Mouse (Mus musculus) hindbrain, embryonic 14.5 days (tissue): ENCODE data around the gene C130050O18Rik. TPM values are rescaled to one million over a fixed set of nuclear protein-coding genes. Genes with fewer than 3 reads are reported as not detected.
A peak's percentile ranks its signal among the peaks of the same experiment; 100 is the strongest.

Experiments used
- ATAC-seq: fragments of 200-750 bp; cut with Nextera tagmentation; 2 replicates; pipeline ENCODE4 v1.8.0; 2017; ENCODE audit warnings: moderate number of reproducible peaks, mild to moderate bottlenecking, moderate TSS enrichment, moderate library complexity; ENCODE audit not compliant: low FRiP score
- DNase-seq: peaks from one replicate; pipeline ENCODE4 v3.0.0-alpha.2; 2015; ENCODE audit warnings: low spot score
- H3K27ac ChIP-seq: fragments of 300-500 bp; sonication (generic); 2 replicates; pipeline ENCODE4 v1.5.1; 2014; ENCODE audit warnings: mild to moderate bottlenecking, moderate library complexity
- H3K27me3 ChIP-seq: fragments of 300-500 bp; sonication (generic); 2 replicates; pipeline ENCODE4 v1.6.1; 2014; ENCODE audit warnings: mild to moderate bottlenecking, low read length, mixed read lengths; ENCODE audit not compliant: control insufficient read depth, insufficient read depth
- H3K36me3 ChIP-seq: fragments of 300-500 bp; sonication (generic); replicated peaks from 2 replicates; pipeline ENCODE4 v1.6.1; 2014; ENCODE audit not compliant: control insufficient read depth, insufficient read depth
- H3K4me1 ChIP-seq: fragments of 300-500 bp; sonication (generic); replicated peaks from 2 replicates; pipeline ENCODE4 v1.6.1; 2014; ENCODE audit warnings: antibody characterized with exemption, low read length, mixed read lengths; ENCODE audit not compliant: control insufficient read depth, insufficient read depth
- H3K4me2 ChIP-seq: fragments of 300-500 bp; sonication (generic); replicated peaks from 2 replicates; pipeline ENCODE4 v1.6.1; 2014; ENCODE audit warnings: mild to moderate bottlenecking, moderate library complexity
- H3K4me3 ChIP-seq: fragments of 300-500 bp; sonication (generic); replicated peaks from 2 replicates; pipeline ENCODE4 v1.5.1; 2014; ENCODE audit warnings: mild to moderate bottlenecking, low read length
- H3K9ac ChIP-seq: fragments of 300-500 bp; sonication (generic); 2 replicates; pipeline ENCODE4 v1.6.1; 2014
- H3K9me3 ChIP-seq: fragments of 300-500 bp; sonication (generic); 2 replicates; pipeline ENCODE4 v1.6.1; 2016; ENCODE audit warnings: low read length; ENCODE audit not compliant: control insufficient read depth
- WGBS: fragments of 180-500 bp; shearing (Covaris S2); extraction: QIAGEN DNeasy Blood & Tissue Kit; methylation state at CpG from one replicate; pipeline ENCODE4 v1.1.7; 2014; 5-methylcytosine and 5-hydroxymethylcytosine counted together
- polyA plus RNA-seq: library from polyadenylated mRNA; unstranded; fragments of >200 nt; fragmentation: Nextera tagmentation; extraction: Ambion mirVana; gene quantifications from 2 replicates; pipeline ENCODE4 v1.2.1, GENCODE M21; 2014

C130050O18Rik gene
- polyA plus RNA-seq, 1 experiment from 2014 or later, result 0.32 TPM

GRCm38 (mm10) chr5:139394399-139394798 lies 10.7 kb upstream of the C130050O18Rik start:
- H3K36me3 ChIP-seq, result no peaks in the 10 kb centered on the region
- H3K4me3 ChIP-seq, result no peak overlapping the region
- H3K9me3 ChIP-seq, result no peaks in the 10 kb centered on the region
- WGBS, result 64% methylated on average over 7 of the region's 7 CpGs
- H3K27ac ChIP-seq, result no peak overlapping the region
- H3K4me2 ChIP-seq, result no peak overlapping the region
- H3K27me3 ChIP-seq, result no peaks in the 10 kb centered on the region
- H3K4me1 ChIP-seq, result peaks cover 8% of the 10 kb centered on the region
- DNase-seq, result no peak
- no peak overlapping the region for H3K9ac ChIP-seq
- ATAC-seq, result no peak

GRCm38 (mm10) chr5:139395528-139395927 lies 9.6 kb upstream of the C130050O18Rik start:
- H3K4me2 ChIP-seq, result no peak overlapping the region
- H3K4me1 ChIP-seq, result peaks cover 4% of the 10 kb centered on the region; the same call in 1 of the 2 replicates
- H3K27ac ChIP-seq, result no peak overlapping the region
- H3K4me3 ChIP-seq, result no peak overlapping the region
- ATAC-seq (no peak), DNase-seq (no peak)
- H3K27me3 ChIP-seq, result no peaks in the 10 kb centered on the region
- no peak overlapping the region for H3K9ac ChIP-seq
- H3K36me3 ChIP-seq, result no peaks in the 10 kb centered on the region
- H3K9me3 ChIP-seq, result no peaks in the 10 kb centered on the region
- 93% methylated on average over 4 of the region's 4 CpGs for WGBS

- WGBS, result 90% methylated on average over 4 of the region's 4 CpGs
- no peak for ATAC-seq
- no peaks in the 10 kb centered on the region for H3K9me3 ChIP-seq
- no peak overlapping the region for H3K4me2 ChIP-seq
- no peaks in the 10 kb centered on the region for H3K4me1 ChIP-seq
- H3K4me3 ChIP-seq, result no peak overlapping the region
- no peak overlapping the region for H3K9ac ChIP-seq
- H3K36me3 ChIP-seq, result no peaks in the 10 kb centered on the region
- H3K27ac ChIP-seq, result no peak overlapping the region
- no peaks in the 10 kb centered on the region for H3K27me3 ChIP-seq
- DNase-seq, result no peak
These were observed 7.6 kb upstream of the C130050O18Rik start for GRCm38 (mm10) chr5:139397359-139397916.

- no peak overlapping the region for H3K27ac ChIP-seq
- H3K4me2 ChIP-seq, result no peak overlapping the region
- H3K27me3 ChIP-seq, result no peaks in the 10 kb centered on the region
- H3K9ac ChIP-seq, result no peak overlapping the region
- no peaks in the 10 kb centered on the region for H3K36me3 ChIP-seq
- H3K4me3 ChIP-seq, result no peak overlapping the region
- ATAC-seq, result peak; percentile 77; the same call in 1 of the 2 replicates
- DNase-seq, result peak; percentile 91
- no peaks in the 10 kb centered on the region for H3K9me3 ChIP-seq
- no peaks in the 10 kb centered on the region for H3K4me1 ChIP-seq
- 37% methylated on average over 5 of the region's 5 CpGs for WGBS
These were observed 6.9 kb upstream of the C130050O18Rik start for GRCm38 (mm10) chr5:139397959-139398753.

DNA sequence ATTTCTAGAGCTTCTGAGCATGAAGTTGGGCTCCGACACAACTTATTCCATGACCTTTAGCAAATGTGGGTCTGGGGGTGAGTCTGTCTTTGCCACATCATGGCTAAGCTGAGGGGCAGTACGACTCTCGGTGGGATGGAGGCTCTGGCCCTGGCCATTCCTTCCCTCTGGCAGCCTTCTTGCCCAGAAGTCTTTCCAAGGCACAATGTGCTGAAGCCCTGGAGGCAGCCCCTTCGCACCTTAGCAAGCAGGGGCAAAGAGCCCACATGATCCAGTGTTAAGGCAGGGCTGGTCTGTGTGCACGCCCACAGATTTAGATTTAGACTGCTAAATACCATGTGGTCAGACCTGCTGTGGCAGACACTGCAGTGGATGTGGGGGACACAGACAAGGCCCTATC lies 6.3 kb upstream of the C130050O18Rik start:
- DNase-seq, result no peak
- Histone ChIP-seq H3K27ac (no peak overlapping the region), H3K4me2 (no peak overlapping the region), H3K36me3 (no peaks in the 10 kb centered on the region), H3K9me3 (no peaks in the 10 kb centered on the region), H3K9ac (no peak overlapping the region), H3K4me1 (no peaks in the 10 kb centered on the region), H3K4me3 (no peak overlapping the region), H3K27me3 (no peaks in the 10 kb centered on the region)
- ATAC-seq, result no peak
- WGBS, result 86% methylated on average over 5 of the region's 5 CpGs

- Histone ChIP-seq H3K27ac (no peak overlapping the region), H3K27me3 (no peaks in the 10 kb centered on the region), H3K4me1 (no peaks in the 10 kb centered on the region), H3K4me2 (no peak overlapping the region), H3K9ac (no peak overlapping the region), H3K9me3 (no peaks in the 10 kb centered on the region), H3K36me3 (no peaks in the 10 kb centered on the region), H3K4me3 (no peak overlapping the region)
- DNase-seq, result no peak
- 89% methylated on average over 14 of the region's 14 CpGs for WGBS
- no peak for ATAC-seq
These were observed 5.1 kb upstream of the C130050O18Rik start for GRCm38 (mm10) chr5:139399991-139400390.

- DNase-seq (no peak), ATAC-seq (no peak)
- H3K36me3 ChIP-seq, result no peaks in the 10 kb centered on the region
- H3K27me3 ChIP-seq, result no peaks in the 10 kb centered on the region
- H3K27ac ChIP-seq, result no peak overlapping the region
- no peak overlapping the region for H3K4me3 ChIP-seq
- 94% methylated on average over 2 of the region's 2 CpGs for WGBS
- H3K9me3 ChIP-seq, result no peaks in the 10 kb centered on the region
- H3K9ac ChIP-seq, result no peak overlapping the region
- no peak overlapping the region for H3K4me2 ChIP-seq
- H3K4me1 ChIP-seq, result no peaks in the 10 kb centered on the region; the same call in 1 of the 2 replicates
These were observed 3.0 kb upstream of the C130050O18Rik start for GRCm38 (mm10) chr5:139402106-139402505.

DNA sequence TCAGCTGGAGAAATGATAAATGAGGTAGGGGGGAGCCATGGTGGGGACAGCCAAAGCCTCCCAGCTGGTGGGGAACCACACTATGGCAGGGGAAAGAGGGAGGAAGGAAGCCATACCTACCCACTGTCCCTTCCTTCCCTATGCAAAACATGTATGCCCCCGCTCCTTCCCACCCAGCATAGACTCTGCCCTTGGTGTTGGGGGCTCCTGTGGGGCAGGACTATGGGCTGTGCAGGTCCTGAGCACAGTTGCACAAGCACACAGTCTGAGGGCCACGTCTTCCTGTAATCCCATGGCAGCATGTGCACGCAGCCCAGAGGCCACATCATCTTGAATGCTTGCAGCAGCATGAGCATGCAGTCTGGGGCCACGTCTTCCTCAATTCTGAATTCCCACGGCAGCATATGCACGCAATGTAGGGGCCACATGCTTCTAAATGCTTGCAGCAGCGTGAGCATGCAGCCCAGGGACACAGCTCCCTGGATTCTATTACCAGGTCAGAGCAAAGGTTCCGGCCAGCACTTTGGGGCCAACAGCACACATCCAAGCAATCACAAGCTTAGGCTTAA lies 1.3 kb upstream of the C130050O18Rik start:
- DNase-seq, result no peak
- no peak overlapping the region for H3K9ac ChIP-seq
- H3K36me3 ChIP-seq, result no peaks in the 10 kb centered on the region
- ATAC-seq, result no peak
- WGBS, result 90% methylated on average over 8 of the region's 8 CpGs
- H3K4me3 ChIP-seq, result no peak overlapping the region
- H3K27ac ChIP-seq, result no peak overlapping the region
- H3K4me2 ChIP-seq, result no peak overlapping the region
- H3K9me3 ChIP-seq, result no peaks in the 10 kb centered on the region
- H3K4me1 ChIP-seq, result no peaks in the 10 kb centered on the region; the same call in 1 of the 2 replicates
- no peaks in the 10 kb centered on the region for H3K27me3 ChIP-seq

DNA sequence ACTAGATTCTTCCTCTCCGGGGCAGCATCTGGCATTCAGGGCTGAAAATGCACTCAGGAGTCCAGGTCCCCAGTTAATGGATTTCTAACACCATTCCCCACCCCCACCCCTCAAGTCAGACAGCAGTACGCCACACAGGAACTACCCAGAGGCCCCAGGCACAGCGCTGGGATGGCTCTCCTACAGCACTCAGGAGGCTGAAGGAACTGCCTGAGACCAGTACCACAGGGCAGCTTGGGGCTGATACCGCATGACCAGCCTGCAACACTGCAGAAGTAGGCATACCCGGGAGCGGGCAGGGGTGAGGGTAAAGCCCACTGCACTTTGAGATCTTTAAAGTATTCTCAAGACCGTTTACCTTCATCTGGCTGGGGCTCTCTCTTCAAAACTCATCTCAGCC lies 398 bp downstream of the C130050O18Rik start:
- DNase-seq (no peak), ATAC-seq (no peak)
- Histone ChIP-seq H3K36me3 (no peaks in the 10 kb centered on the region), H3K4me2 (no peak overlapping the region), H3K4me1 (no peaks in the 10 kb centered on the region; the same call in 1 of the 2 replicates), H3K27ac (0 out of 2 replicates have a peak overlapping the region, but pooled peaks have one; percentile 38), H3K27me3 (no peaks in the 10 kb centered on the region), H3K4me3 (no peak overlapping the region), H3K9ac (no peak overlapping the region), H3K9me3 (no peaks in the 10 kb centered on the region)
- WGBS, result 77% methylated on average over 7 of the region's 7 CpGs
